Mouse (Mus musculus): ENCODE measurements around the gene Slc35a3. TPM values are rescaled to one million over a fixed set of nuclear protein-coding genes. Genes with fewer than 3 reads are reported as not detected.
"Not testable (repeated sequence)": the region's sequence is repeated elsewhere in the genome, so short reads cannot be mapped to it uniquely, and the experiment has no call there.

The Slc35a3 gene
- total RNA-seq, 2 experiments from 2014 or later, result 14.6 to 15.8 TPM

DNA sequence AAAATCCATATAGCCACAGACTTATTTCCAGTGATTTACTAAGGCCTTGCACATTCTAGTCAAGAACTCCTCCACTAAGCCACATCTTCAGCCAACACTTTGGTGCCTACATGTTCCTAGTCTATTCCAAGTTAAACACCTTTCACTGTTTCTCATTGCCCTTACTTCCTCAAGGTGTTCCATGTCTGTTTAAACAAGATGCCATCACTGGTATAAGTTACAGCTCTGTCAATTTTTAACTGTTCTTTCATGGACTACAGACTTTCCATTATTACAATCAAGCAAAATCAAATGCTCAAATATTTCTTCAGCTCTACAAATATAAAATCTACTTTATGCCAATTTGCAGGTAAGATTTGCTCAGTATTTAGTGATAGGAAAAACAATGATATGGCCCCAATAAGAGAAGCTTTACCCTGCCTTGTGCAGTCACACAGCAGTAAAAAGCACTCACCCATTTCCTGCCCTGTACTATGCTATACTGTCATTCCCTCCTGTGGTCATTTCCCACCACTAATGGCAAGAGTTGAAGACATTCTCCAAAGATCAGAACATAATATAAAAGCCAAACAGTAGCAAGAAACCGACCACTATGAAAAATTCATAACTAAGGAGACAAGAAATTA is 9.9 kb downstream of the Slc35a3 start:
- no peak for DNase-seq
- intact Hi-C loops (cut with DNase I), result loop anchor here (1.0 kb wide), 1 partner anchor 14 kb away; no protein-coding TSS in a partner anchor

DNA sequence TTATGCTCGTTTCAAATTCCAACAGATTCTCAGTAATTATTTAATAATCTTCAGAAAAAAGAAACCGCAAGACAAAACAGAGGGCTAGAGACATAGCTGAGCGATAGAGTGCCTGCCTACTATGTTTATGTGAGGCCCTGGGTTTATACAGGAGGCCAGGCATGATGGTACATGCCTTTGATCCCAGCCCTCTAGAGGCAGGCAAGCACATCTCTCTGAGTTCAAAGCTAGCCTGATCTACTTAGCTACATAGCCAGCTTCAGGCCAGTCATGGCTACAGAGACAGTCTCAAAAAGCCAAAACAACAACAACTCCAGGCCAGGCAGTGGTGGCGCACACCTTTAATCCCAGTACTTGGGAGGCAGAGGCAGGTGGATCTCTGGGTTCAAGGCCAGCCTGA is 11.0 kb downstream of the Slc35a3 start:
- intact Hi-C loops (cut with DNase I), result no loop called here
- no peak for DNase-seq

- peak; percentile 1 for DNase-seq
- intact Hi-C loops (cut with DNase I), result no loop called here
These were observed 13.8 kb downstream of the Slc35a3 start for GRCm38 (mm10) chr3:116698786-116699185.

DNA sequence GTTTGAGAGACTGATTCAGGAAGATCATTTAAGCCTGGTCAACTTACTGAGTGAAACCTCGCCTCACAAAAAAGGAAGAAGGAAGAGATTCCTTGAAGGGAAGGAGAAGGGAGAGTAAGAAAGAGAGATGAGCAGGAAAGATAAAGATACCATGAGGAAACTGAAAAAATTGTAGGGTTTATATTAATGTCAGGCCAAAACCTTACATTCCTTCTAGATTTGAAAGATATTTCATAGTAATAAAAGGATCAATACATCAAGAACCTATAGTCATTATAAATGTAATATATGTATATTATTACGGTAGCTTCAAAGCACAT is 17.0 kb downstream of the Slc35a3 start:
- no peak for DNase-seq
- intact Hi-C loops (cut with DNase I), result no loop called here

GRCm38 (mm10) chr3:116694955-116695665 is 17.5 kb downstream of the Slc35a3 start:
- no peak for DNase-seq
- intact Hi-C loops (cut with DNase I), result no loop called here

GRCm38 (mm10) chr3:116694312-116694711 is 18.3 kb downstream of the Slc35a3 start:
- no peak for DNase-seq
- intact Hi-C loops (cut with DNase I), result no loop called here

DNA sequence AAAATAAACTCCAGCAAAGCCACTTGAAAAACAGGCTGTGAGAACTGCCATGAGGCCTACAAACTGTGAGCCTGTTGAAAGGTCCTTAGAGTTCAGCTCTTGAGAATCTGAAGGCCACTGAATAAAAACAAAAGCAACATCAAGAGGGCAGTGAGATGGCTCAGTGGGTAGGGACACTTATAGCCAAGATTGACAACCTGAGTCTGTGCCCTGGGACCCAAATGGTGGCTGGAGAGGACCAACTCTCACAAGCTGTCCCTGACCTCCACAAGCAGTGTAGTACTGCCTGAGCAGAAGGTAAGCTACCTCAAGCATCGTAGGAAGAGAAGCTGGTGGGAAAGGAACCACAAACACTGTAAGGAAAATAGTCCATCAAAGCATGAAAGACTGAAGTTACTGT is 31.5 kb downstream of the Slc35a3 start, which contains the start of gene Gm43191:
TSS of gene Gm43191 (minus strand) at position 101 of the 400 bp plus-strand sequence.
- intact Hi-C loops (cut with DNase I), result no loop called here
- DNase-seq, result no peak

DNA sequence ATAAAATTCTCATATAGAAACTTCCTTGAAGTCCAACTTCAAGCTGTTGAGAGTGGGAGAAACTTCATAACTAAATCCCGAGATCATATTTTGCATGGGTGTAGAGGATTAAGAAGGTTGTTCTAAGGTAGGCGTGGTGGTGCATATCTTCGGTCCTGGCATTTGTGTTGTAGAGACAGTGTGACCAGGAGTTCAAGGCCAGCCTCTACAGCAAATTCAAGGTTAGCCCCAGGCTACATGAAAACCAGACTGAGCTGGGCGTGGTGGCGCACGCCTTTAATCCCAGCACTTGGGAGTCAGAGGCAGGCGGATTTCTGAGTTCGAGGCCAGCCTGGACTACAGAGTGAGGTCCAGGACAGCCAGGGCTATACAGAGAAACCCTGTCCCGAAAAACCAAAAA is 48.4 kb downstream of the Slc35a3 start:
- intact Hi-C loops (cut with DNase I); DNase-seq: not testable (repeated sequence)

GRCm38 (mm10) chr3:116662463-116662863 is 50.2 kb downstream of the Slc35a3 start, which contains the start of gene Mfsd14a:
TSS of gene Mfsd14a (minus strand) at chr3:116662677.
- peak; percentile 98 for DNase-seq
- intact Hi-C loops (cut with DNase I), result no loop called here

GRCm38 (mm10) chr3:116661870-116662414 is 50.7 kb downstream of the Slc35a3 start:
- no peak for DNase-seq

DNA sequence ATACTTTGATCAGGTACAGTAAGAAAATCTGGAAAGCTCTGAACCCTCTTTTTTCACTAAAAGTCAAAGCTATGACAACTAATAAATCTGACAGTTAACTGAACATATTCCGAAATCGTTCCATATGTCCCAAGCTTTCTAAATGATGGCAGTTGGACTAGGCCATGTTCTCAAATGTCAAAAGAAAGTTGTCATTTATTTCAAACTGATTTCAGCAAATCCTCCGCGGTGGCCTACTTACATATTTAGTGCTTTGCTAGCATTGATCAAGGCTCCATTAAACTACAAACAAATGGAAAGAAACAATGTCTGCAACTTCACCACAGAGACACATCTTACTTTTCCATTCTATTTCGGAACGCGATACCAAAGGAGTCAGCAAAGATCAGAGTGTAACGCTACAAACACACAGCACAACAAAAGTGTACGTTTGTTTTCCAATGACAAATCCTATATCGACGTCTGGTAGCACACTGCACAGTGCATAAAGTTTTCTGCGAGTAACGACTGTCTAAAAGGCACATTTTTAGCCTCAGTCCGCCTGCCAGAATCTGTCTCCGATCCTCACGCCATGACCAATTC is 51.3 kb downstream of the Slc35a3 start:
- no peak for DNase-seq
- intact Hi-C loops (cut with DNase I), result no loop called here

More at GRCm38 (mm10) chr3:116661870-116662414, 50.7 kb downstream of the Slc35a3 start:
- intact Hi-C loops (cut with DNase I), result no loop called here

GRCm38 (mm10) chr3:116659856-116660430 is 52.7 kb downstream of the Slc35a3 start:
- DNase-seq, result no peak
- intact Hi-C loops (cut with DNase I), result no loop called here

- DNase-seq, result no peak
- intact Hi-C loops (cut with DNase I), result no loop called here
These were observed 53.6 kb downstream of the Slc35a3 start for GRCm38 (mm10) chr3:116658928-116659565.

DNA sequence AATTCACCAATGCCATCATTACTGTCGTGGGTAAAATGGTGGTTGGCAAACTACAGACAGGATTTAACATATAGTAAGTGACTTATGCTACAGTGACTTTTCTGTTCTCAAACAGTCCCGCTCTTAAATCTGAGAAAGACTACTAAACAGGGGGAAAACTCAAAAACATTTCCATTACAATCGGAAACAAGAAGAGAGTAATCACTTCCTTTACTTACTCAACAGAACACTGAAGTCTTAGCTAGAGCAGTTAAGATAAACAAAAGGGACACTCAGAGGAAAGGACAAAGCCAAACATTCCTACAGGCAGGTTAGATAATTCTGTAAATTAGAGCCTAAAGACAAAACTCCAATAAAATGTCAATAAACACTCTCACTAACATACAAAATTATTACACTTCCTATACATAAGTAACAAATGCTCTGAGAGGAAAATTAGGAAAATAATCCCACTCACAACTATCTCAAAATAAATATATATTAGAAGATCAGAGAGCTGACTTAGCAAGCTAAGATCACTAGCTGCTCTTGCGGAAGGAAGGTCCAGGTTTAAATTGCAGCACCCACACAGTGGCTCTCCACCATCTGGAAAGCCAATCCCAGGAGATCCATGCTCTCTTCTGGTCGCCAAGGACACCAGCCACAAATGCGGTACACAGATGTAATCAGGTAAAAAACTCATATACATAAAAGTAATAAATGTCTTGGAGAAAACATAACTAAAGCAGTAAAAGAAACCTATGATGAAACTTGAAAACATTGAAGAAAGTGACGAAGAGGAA is 56.3 kb downstream of the Slc35a3 start:
- no peak for DNase-seq
- intact Hi-C loops (cut with DNase I), result no loop called here

GRCm38 (mm10) chr3:116654051-116654450 is 58.6 kb downstream of the Slc35a3 start:
- DNase-seq; intact Hi-C loops (cut with DNase I): not testable (repeated sequence)

DNA sequence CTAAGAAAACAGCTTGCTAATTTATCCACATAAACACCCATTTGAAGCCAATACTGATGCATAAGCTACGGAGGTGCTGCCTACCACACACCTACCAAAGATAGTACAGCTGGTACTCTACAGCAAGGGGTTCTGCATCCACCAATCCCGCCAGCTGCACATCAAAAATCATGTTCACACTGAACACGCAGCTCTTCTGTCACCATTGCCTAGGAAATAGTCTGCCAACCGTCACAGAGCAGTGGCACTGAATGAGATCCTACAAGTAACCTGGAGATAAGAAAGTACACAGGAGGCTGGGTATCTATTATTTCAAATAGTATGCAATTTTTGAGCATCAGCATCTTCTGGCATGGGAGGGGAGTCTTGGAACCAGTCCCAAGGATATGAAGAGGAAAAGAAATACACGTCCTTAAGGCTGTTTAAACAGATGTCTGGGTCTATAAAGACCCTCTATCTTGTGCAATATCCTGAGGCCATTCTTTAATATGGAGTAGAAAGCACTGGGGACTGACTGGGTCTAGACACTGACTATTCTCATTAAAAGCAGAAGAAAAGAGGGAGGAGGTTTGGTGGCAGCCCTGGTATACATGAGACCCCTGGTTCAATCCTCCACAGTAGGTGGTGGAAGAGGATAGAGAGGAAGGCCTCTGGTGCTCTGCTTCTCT is 59.2 kb downstream of the Slc35a3 start:
- intact Hi-C loops (cut with DNase I), result no loop called here
- no peak for DNase-seq

DNA sequence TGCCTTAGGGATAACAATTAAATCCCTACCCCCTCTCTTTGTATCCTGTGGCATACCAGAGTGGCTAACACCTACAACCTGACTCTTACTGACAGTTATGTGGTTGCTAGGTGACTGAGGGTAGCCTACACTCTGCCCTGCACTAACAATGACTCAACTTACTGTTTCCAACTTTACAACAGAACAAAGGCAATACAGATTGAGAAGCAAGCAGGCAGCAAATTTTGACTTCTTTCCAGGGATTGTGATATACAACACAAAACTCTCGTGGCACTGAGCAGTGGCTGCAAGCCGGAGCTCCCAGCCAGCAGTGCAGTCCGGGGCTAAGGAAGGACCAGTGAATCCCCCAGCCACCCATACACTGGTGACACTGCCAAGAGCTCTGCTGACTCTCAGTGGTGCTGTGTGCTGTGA is 60.6 kb downstream of the Slc35a3 start:
- intact Hi-C loops (cut with DNase I), result no loop called here
- no peak for DNase-seq

GRCm38 (mm10) chr3:116650698-116651097 is 61.9 kb downstream of the Slc35a3 start:
- intact Hi-C loops (cut with DNase I), result no loop called here
- no peak for DNase-seq

DNA sequence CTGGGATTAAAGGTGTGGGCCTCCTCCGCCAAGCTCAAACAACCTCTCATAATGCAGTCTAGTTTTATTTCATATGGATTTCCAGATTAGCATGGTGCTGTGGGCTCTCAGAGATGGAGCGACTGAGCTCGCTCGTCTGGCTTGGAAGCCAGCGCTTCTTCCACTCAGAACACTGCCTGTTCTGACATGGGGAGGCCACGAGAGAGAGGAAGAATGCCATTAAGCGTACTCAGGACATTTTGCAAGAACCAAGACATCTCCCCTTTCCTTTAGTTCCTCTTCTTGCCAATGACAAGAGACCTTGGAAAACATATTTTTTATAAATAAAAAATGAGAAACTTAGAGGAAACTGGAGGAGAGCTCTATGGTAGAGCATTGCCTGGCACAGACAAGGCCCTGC is 63.8 kb downstream of the Slc35a3 start:
- DNase-seq, result no peak
- intact Hi-C loops (cut with DNase I), result no loop called here

Measured in left cerebral cortex, postnatal 4 days (tissue).